Mouse (Mus musculus): ENCODE measurements around the gene Olfr235.
"Not testable (repeated sequence)": the region's sequence is repeated elsewhere in the genome, so short reads cannot be mapped to it uniquely, and the experiment has no call there.

Gene Olfr235

DNA sequence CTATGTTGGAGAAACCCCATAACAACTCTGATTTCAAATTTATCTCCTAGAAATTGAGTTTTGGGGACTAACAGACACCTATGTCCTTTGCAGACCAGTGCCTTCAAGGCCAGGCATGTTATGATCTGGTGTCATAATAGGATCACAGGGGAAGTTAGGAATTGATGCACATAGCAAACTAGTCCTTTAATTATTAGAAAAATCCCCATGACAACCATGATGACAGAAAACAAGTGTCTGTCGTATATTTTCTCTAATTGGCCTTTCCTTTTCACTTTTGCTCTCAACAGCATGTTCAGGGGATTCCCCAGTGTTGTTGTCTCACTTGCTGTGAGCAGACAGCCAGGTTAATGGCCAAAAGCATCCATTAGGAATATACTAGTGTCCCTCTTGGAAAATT, at the start of gene Olfr235:
Olfr235 (plus strand) TSS at position 301 of the 400 bp plus-strand sequence.
- no peak for DNase-seq

GRCm38 (mm10) chr19:12232496-12232895, 28.3 kb upstream of the Olfr235 start, which contains the start of gene Olfr1432:
TSS of gene Olfr1432 (minus strand) at chr19:12232596.
- DNase-seq, result not testable (repeated sequence)

DNA sequence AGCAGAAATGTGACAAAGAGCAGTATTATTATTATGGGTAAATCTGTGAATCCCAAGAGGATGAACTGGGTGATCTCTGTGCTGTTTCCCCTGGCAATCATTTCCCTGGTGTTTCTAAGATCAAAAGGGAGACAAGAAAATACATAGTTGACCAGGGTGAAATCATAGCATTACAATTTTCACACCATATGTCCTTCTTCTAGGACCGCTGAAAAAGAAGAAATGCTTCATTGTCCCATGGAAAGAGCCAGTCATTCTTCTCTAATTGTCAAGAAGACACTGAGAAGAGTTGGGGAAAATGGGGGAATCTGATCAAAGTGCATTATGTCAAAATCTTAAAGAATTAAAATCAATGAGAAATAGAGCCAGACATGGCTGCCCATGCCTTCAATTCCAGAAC, 19.3 kb upstream of the Olfr235 start, which contains the start of gene Olfr262:
Olfr262 (minus strand) TSS at position 101 of the 400 bp plus-strand sequence.
- no peak for DNase-seq

- DNase-seq, result no peak
Observed at GRCm38 (mm10) chr19:12279554-12279953, 18.7 kb downstream of the Olfr235 start, which contains the start of gene Olfr1434. TSS of gene Olfr1434 (plus strand) at chr19:12279854.

- no peak for DNase-seq
Observed at GRCm38 (mm10) chr19:12292979-12293378, 32.1 kb downstream of the Olfr235 start.

- not testable (repeated sequence) for DNase-seq
Observed at GRCm38 (mm10) chr19:12299030-12299429, 38.2 kb downstream of the Olfr235 start, which contains the start of gene Olfr1436. TSS of gene Olfr1436 (minus strand) at chr19:12299130.
